In genomic region chr9:102625983-102626838, GRCm38 (mm10) we compare ENCODE assay signal across 8 mouse cellular contexts. TPM values are rescaled to one million over a fixed set of nuclear protein-coding genes. Genes with fewer than 3 reads are reported as not detected.
DNase-seq lines count a peak whose midpoint lies in the region; ATAC-seq and TF ChIP-seq lines count a peak whose summit lies in the region.

Gene Anapc13, plus strand, starts transcription at chr9:102626296.
Gene Cep63, minus strand, starts transcription at chr9:102626534.

- H3K4me3 ChIP-seq in heart, embryonic 15.5 days, result peak within 1 kb of the TSS; percentile 90
- H3K4me3 ChIP-seq in liver, embryonic 14.5 days (ENCODE audit: insufficient read depth in 1 of 2, low read depth in 2 of 2, low read length in 2 of 2), result peak within 1 kb of the TSS; percentile 79 to 99
- peak within 1 kb of the TSS; percentile 92 for H3K4me3 ChIP-seq in neural tube, embryonic 11.5 days (ENCODE audit: low read depth, low read length)
- H3K4me3 ChIP-seq in stomach, postnatal 0 days (ENCODE audit: low read depth, low read length), result peak within 1 kb of the TSS; percentile 86

- H3K4me2 ChIP-seq in heart, embryonic 15.5 days, result peak within 1 kb of the TSS; percentile 78
- H3K4me2 ChIP-seq in liver, embryonic 14.5 days (ENCODE audit: low read depth), result peak within 1 kb of the TSS; percentile 87
- H3K4me2 ChIP-seq in neural tube, embryonic 11.5 days (ENCODE audit: low read depth), result peak within 1 kb of the TSS; percentile 85
- peak within 1 kb of the TSS; percentile 82 for H3K4me2 ChIP-seq in stomach, postnatal 0 days (replicated peaks; ENCODE audit: low read depth)

- TF ChIP-seq EP300 in liver, embryonic 14.5 days (IDR thresholded peaks at IDR 0.05; ENCODE audit: low read depth), result peak; percentile 43; the same call in 1 of the 2 replicates
- TF ChIP-seq EP300 in stomach, postnatal 0 days (optimal IDR thresholded peaks at IDR 0.05), result peak; percentile 31

- DNase-seq in c-Kit-negative CD71-positive TER-119-positive erythroid progenitor cells, embryonic 14.5 days (ENCODE audit: low read depth, low spot score), result peak; percentile 95
- DNase-seq in fibroblast of lung, adult 2 months (ENCODE audit: low read depth), result peak; percentile 81
- DNase-seq in kidney, postnatal 25 days, result peak; percentile 99
- peak; percentile 94 to 95 (median 95) for DNase-seq in liver, embryonic 14.5 days (ENCODE audit: low read depth in 3 of 3, low spot score in 3 of 3)
- DNase-seq in neural tube, embryonic 11.5 days (ENCODE audit: low spot score), result peak; percentile 99
- peak; percentile 99 for DNase-seq in stomach, postnatal 0 days (ENCODE audit: low spot score)

- no peaks in the 10 kb centered on the region for H3K27me3 ChIP-seq in heart, embryonic 15.5 days
- H3K27me3 ChIP-seq in liver, embryonic 14.5 days (ENCODE audit: control insufficient read depth, insufficient read depth, low read length), result no peaks in the 10 kb centered on the region
- no peaks in the 10 kb centered on the region for H3K27me3 ChIP-seq in neural tube, embryonic 11.5 days (ENCODE audit: control insufficient read depth, insufficient read depth, low read length)
- no peaks in the 10 kb centered on the region for H3K27me3 ChIP-seq in stomach, postnatal 0 days (ENCODE audit: control insufficient read depth, insufficient read depth, low read length)

- WGBS in heart, embryonic 15.5 days, result 1% methylated on average over 84 of the region's 84 CpGs
- WGBS in liver, embryonic 14.5 days (ENCODE audit: insufficient replicate concordance), result under 1% methylated on average over 83 of the region's 84 CpGs
- under 1% methylated on average over 81 of the region's 84 CpGs for WGBS in neural tube, embryonic 11.5 days
- WGBS in stomach, postnatal 0 days, result under 1% methylated on average over 82 of the region's 84 CpGs

- H3K4me1 ChIP-seq in heart, embryonic 15.5 days (replicated peaks), result peaks cover 23% of the 10 kb centered on the region
- H3K4me1 ChIP-seq in liver, embryonic 14.5 days (replicated peaks; ENCODE audit: control insufficient read depth in 2 of 2, insufficient read depth in 2 of 2, low read length in 1 of 2), result peaks cover 12 to 30% of the 10 kb centered on the region in 2 experiments
- H3K4me1 ChIP-seq in neural tube, embryonic 11.5 days (ENCODE audit: control insufficient read depth, insufficient read depth, low read length), result peaks cover 6% of the 10 kb centered on the region
- no peaks in the 10 kb centered on the region for H3K4me1 ChIP-seq in stomach, postnatal 0 days (replicated peaks; ENCODE audit: control insufficient read depth, insufficient read depth)

- peak; percentile 82 for ATAC-seq in CD4-positive, CD25-positive, alpha-beta regulatory T cell, adult 4 months
- peak; percentile 95 for ATAC-seq in heart, embryonic 15.5 days (replicated peaks; ENCODE audit: insufficient number of reproducible peaks, insufficient read depth, low FRiP score, low read depth)
- ATAC-seq in liver, embryonic 14.5 days (ENCODE audit: insufficient read depth), result peak; percentile 94
- ATAC-seq in neural tube, embryonic 11.5 days (ENCODE audit: insufficient read depth, low FRiP score, low TSS enrichment), result peak; percentile 94
- peak; percentile 95 for ATAC-seq in stomach, postnatal 0 days (ENCODE audit: low FRiP score, low TSS enrichment)

- peak within 1 kb of the TSS; percentile 96 for H3K27ac ChIP-seq in heart, embryonic 15.5 days
- H3K27ac ChIP-seq in liver, embryonic 14.5 days, result peak within 1 kb of the TSS; percentile 81
- H3K27ac ChIP-seq in neural tube, embryonic 11.5 days (ENCODE audit: low read depth, low read length), result peak within 1 kb of the TSS; percentile 98
- peak within 1 kb of the TSS; percentile 96 for H3K27ac ChIP-seq in stomach, postnatal 0 days (replicated peaks)

- H3K9ac ChIP-seq in heart, embryonic 15.5 days, result peak within 1 kb of the TSS; percentile 98
- H3K9ac ChIP-seq in liver, embryonic 14.5 days (replicated peaks), result peak within 1 kb of the TSS; percentile 99
- peak within 1 kb of the TSS; percentile 98 for H3K9ac ChIP-seq in neural tube, embryonic 11.5 days (ENCODE audit: low read length)
- peak within 1 kb of the TSS; percentile 97 for H3K9ac ChIP-seq in stomach, postnatal 0 days (ENCODE audit: low read length)

- TF ChIP-seq CTCF in liver, embryonic 14.5 days (IDR thresholded peaks at IDR 0.05; ENCODE audit: low read depth), result no peak; the same call in 1 of the 2 replicates
- TF ChIP-seq CTCF in stomach, postnatal 0 days (IDR thresholded peaks at IDR 0.05; ENCODE audit: low read depth), result peak; percentile 45; the same call in 1 of the 2 replicates

- H3K36me3 ChIP-seq in heart, embryonic 15.5 days, result 0 out of 2 replicates have a peak, but pooled peaks cover 9% of the 10 kb centered on the region
- no peaks in the 10 kb centered on the region for H3K36me3 ChIP-seq in liver, embryonic 14.5 days (replicated peaks; ENCODE audit: control insufficient read depth, insufficient read depth, low read depth)
- H3K36me3 ChIP-seq in neural tube, embryonic 11.5 days (ENCODE audit: control insufficient read depth, insufficient read depth, low read length), result no peaks in the 10 kb centered on the region
- H3K36me3 ChIP-seq in stomach, postnatal 0 days (ENCODE audit: control insufficient read depth, insufficient read depth, low read length), result 0 out of 2 replicates have a peak, but pooled peaks cover 2% of the 10 kb centered on the region

- no peaks in the 10 kb centered on the region for H3K9me3 ChIP-seq in heart, embryonic 15.5 days (replicated peaks)
- H3K9me3 ChIP-seq in liver, embryonic 14.5 days (ENCODE audit: control insufficient read depth, low read length), result no peaks in the 10 kb centered on the region
- H3K9me3 ChIP-seq in neural tube, embryonic 11.5 days (ENCODE audit: control insufficient read depth, low read length), result no peaks in the 10 kb centered on the region
- H3K9me3 ChIP-seq in stomach, postnatal 0 days (ENCODE audit: control insufficient read depth, low read length), result no peaks in the 10 kb centered on the region

RNA-seq across cellular contexts. Expression of gene Anapc13, which starts in this region (rescaled TPM):
- polyA plus RNA-seq in CD4-positive, CD25-positive, alpha-beta regulatory T cell, adult 4 months (2017; shearing (Covaris generic)), result 100 to 1,000 TPM in 1 of 2 experiments, 10 to 100 TPM in 1; 88.7 to 111 TPM
- 216 and 286 TPM in 2 replicates for polyA plus RNA-seq in heart, embryonic 15.5 days (2015; fragmentation: Nextera tagmentation; extraction: Ambion mirVana)
- 39.9 and 89.7 TPM in 2 replicates for polyA plus RNA-seq in liver, embryonic 14.5 days (2012; rRNA removed)
- 99.9 and 102 TPM in 2 replicates for polyA plus RNA-seq in liver, embryonic 14.5 days (2014; fragmentation: Nextera tagmentation; extraction: Ambion mirVana)
- polyA plus RNA-seq in neural tube, embryonic 11.5 days (2014; fragmentation: Nextera tagmentation; extraction: Ambion mirVana), result 154 and 156 TPM in 2 replicates
- 172 and 179 TPM in 2 replicates for polyA plus RNA-seq in stomach, postnatal 0 days (2015; fragmentation: Nextera tagmentation; extraction: Ambion mirVana)

RNA-seq across cellular contexts. Expression of gene Cep63, which starts in this region (rescaled TPM):
- 10 to 100 TPM; 52.0 to 61.4 TPM for polyA plus RNA-seq in CD4-positive, CD25-positive, alpha-beta regulatory T cell, adult 4 months (2017; shearing (Covaris generic))
- 49.5 and 50.2 TPM in 2 replicates for polyA plus RNA-seq in heart, embryonic 15.5 days (2015; fragmentation: Nextera tagmentation; extraction: Ambion mirVana)
- polyA plus RNA-seq in liver, embryonic 14.5 days (2012; rRNA removed), result 2.2 and 5.7 TPM in 2 replicates
- polyA plus RNA-seq in liver, embryonic 14.5 days (2014; fragmentation: Nextera tagmentation; extraction: Ambion mirVana), result 15.5 and 16.7 TPM in 2 replicates
- polyA plus RNA-seq in neural tube, embryonic 11.5 days (2014; fragmentation: Nextera tagmentation; extraction: Ambion mirVana), result 49.6 and 54.2 TPM in 2 replicates
- polyA plus RNA-seq in stomach, postnatal 0 days (2015; fragmentation: Nextera tagmentation; extraction: Ambion mirVana), result 24.4 and 27.8 TPM in 2 replicates

Comparison
In these comparisons a context has a peak if more than half of its experiments do, and no peak if none do; other contexts are left out.
1. Peak in every context shown above with its lines: DNase-seq, ATAC-seq, H3K4me3 ChIP-seq and H3K27ac ChIP-seq.